Mouse (Mus musculus) liver, embryonic 12.5 days (tissue): ENCODE data around the gene Ggta1. TPM values are rescaled to one million over a fixed set of nuclear protein-coding genes. Genes with fewer than 3 reads are reported as not detected.
A peak's percentile ranks its signal among the peaks of the same experiment; 100 is the strongest.

Source experiments
- ATAC-seq: fragments of 200-750 bp; cut with Nextera tagmentation; 2 replicates; pipeline ENCODE4 v1.8.0; 2017; ENCODE audit warnings: moderate number of reproducible peaks, mild to moderate bottlenecking, moderate library complexity
- H3K27ac ChIP-seq: fragments of 300-500 bp; sonication (generic); 2 replicates; pipeline ENCODE4 v1.5.1; 2016; ENCODE audit warnings: mild to moderate bottlenecking
- H3K27me3 ChIP-seq: fragments of 300-500 bp; sonication (generic); replicated peaks from 2 replicates; pipeline ENCODE4 v1.6.1; 2016; ENCODE audit warnings: mild to moderate bottlenecking, moderate library complexity
- H3K36me3 ChIP-seq: fragments of 300-500 bp; sonication (generic); 2 replicates; pipeline ENCODE4 v1.6.1; 2016; ENCODE audit warnings: mild to moderate bottlenecking, moderate library complexity
- H3K4me1 ChIP-seq: fragments of 300-500 bp; sonication (generic); 2 replicates; pipeline ENCODE4 v1.6.1; 2016
- H3K4me2 ChIP-seq: fragments of 300-500 bp; sonication (generic); 2 replicates; pipeline ENCODE4 v1.6.1; 2016; ENCODE audit warnings: mild to moderate bottlenecking, moderate library complexity
- H3K4me3 ChIP-seq: fragments of 300-500 bp; sonication (generic); 2 replicates; pipeline ENCODE4 v1.5.1; 2016; ENCODE audit warnings: mild to moderate bottlenecking, moderate library complexity
- H3K9ac ChIP-seq: fragments of 300-500 bp; sonication (generic); 2 replicates; pipeline ENCODE4 v1.6.1; 2016; ENCODE audit warnings: mild to moderate bottlenecking, moderate library complexity
- H3K9me3 ChIP-seq: fragments of 300-500 bp; sonication (generic); replicated peaks from 2 replicates; pipeline ENCODE4 v1.6.1; 2016; ENCODE audit warnings: mild to moderate bottlenecking, moderate library complexity
- WGBS: fragments of 180-500 bp; shearing (Covaris S2); methylation state at CpG from one replicate; pipeline ENCODE4 v1.1.7; 2016; ENCODE audit not compliant: insufficient replicate concordance; 5-methylcytosine and 5-hydroxymethylcytosine counted together
- polyA plus RNA-seq: library from polyadenylated mRNA; unstranded; fragments of >200 nt; fragmentation: Nextera tagmentation; extraction: Ambion mirVana; gene quantifications from 2 replicates; pipeline ENCODE4 v1.2.1, GENCODE M21; 2016

Ggta1 gene
- polyA plus RNA-seq, 1 experiment from 2014 or later, result 12.7 TPM

DNA sequence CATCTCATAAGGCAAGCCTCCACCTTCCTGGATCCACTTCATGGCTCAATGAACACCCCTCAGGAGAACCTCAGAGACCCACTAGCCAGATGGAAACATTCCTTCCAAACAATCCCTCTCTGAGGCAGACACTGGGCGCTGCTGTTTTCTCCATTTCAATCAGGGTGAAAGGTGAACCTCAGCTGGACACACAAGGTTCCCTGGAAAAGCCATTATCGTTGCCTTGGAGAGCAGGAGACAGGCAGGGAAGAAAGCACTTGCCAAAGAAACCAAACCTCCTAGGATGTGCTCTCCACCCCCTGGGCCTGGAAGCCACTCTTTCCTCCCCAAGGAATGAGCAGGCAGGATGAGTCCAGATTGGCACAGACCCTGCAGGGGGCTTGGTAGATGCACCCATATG lies 35.5 kb downstream of the Ggta1 start:
- Histone ChIP-seq H3K4me3 (no peak overlapping the region), H3K27ac (no peak overlapping the region), H3K4me1 (peaks cover 42% of the 10 kb centered on the region), H3K9ac (no peak overlapping the region), H3K4me2 (no peak overlapping the region), H3K9me3 (no peaks in the 10 kb centered on the region), H3K27me3 (no peaks in the 10 kb centered on the region), H3K36me3 (peaks cover 61% of the 10 kb centered on the region)
- no peak for ATAC-seq
- 76% methylated on average over 2 of the region's 2 CpGs for WGBS

- Histone ChIP-seq H3K9me3 (peaks cover 5% of the 10 kb centered on the region; the same call in 1 of the 2 replicates), H3K4me1 (peaks cover 69% of the 10 kb centered on the region), H3K9ac (no peak overlapping the region), H3K36me3 (peaks cover 72% of the 10 kb centered on the region), H3K4me2 (no peak overlapping the region), H3K27ac (no peak overlapping the region), H3K27me3 (no peaks in the 10 kb centered on the region), H3K4me3 (no peak overlapping the region)
- 86% methylated on average over 1 of the region's 1 CpGs for whole genome bisulfite sequencing
- no peak for ATAC-seq
Measured at GRCm38 (mm10) chr2:35423711-35424339, 39.2 kb downstream of the Ggta1 start.

- 76% methylated on average over 3 of the region's 3 CpGs for WGBS
- H3K4me1 ChIP-seq, result peaks cover 73% of the 10 kb centered on the region
- ATAC-seq, result no peak
- H3K27ac ChIP-seq, result no peak overlapping the region
- no peak overlapping the region for H3K9ac ChIP-seq
- H3K9me3 ChIP-seq, result peaks cover 7% of the 10 kb centered on the region; the same call in 1 of the 2 replicates
- H3K4me2 ChIP-seq, result no peak overlapping the region
- peaks cover 68% of the 10 kb centered on the region for H3K36me3 ChIP-seq
- H3K27me3 ChIP-seq, result no peaks in the 10 kb centered on the region
- no peak overlapping the region for H3K4me3 ChIP-seq
Measured at GRCm38 (mm10) chr2:35422384-35422783, 40.6 kb downstream of the Ggta1 start.

DNA sequence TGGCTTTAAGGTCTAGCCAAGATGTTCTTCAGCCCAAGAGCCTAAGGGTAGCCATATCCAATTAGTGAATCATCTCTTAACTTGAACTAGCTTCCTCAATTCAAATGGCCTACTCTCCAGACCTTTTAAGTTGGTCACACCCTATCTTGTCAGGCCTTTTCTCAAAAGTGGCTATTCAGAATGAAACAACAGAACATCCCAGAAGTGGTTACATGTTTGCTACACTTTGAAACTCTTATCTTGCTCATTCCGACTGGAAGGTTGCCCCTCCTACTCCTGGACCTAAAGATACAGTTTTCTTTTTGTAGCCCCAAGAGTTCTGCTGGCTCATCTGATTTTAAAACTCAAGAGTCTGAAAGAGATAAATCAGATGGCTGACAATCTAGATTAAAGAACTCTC lies 42.4 kb downstream of the Ggta1 start:
- peak; percentile 56 for ATAC-seq
- 37% methylated on average over 1 of the region's 1 CpGs for WGBS
- no peak overlapping the region for H3K9ac ChIP-seq
- H3K4me1 ChIP-seq, result peaks cover 87% of the 10 kb centered on the region
- H3K27ac ChIP-seq, result peak overlapping the region; percentile 75
- H3K9me3 ChIP-seq, result peaks cover 7% of the 10 kb centered on the region; the same call in 1 of the 2 replicates
- no peaks in the 10 kb centered on the region for H3K27me3 ChIP-seq
- peaks cover 60% of the 10 kb centered on the region for H3K36me3 ChIP-seq
- peak overlapping the region; percentile 16 for H3K4me2 ChIP-seq
- no peak overlapping the region for H3K4me3 ChIP-seq

- 27% methylated on average over 2 of the region's 2 CpGs for WGBS
- Histone ChIP-seq H3K4me1 (peaks cover 88% of the 10 kb centered on the region), H3K27me3 (no peaks in the 10 kb centered on the region), H3K9ac (no peak overlapping the region), H3K4me3 (no peak overlapping the region), H3K36me3 (peaks cover 54% of the 10 kb centered on the region), H3K4me2 (peak overlapping the region; percentile 43), H3K9me3 (peaks cover 7% of the 10 kb centered on the region; the same call in 1 of the 2 replicates), H3K27ac (peak overlapping the region; percentile 75)
- peak; percentile 82 for ATAC-seq
Measured at GRCm38 (mm10) chr2:35419671-35420070, 43.4 kb downstream of the Ggta1 start.

- peaks cover 84% of the 10 kb centered on the region for H3K4me1 ChIP-seq
- peak overlapping the region; percentile 43; the same call in 1 of the 2 replicates for H3K4me2 ChIP-seq
Measured at GRCm38 (mm10) chr2:35419243-35419642, 43.8 kb downstream of the Ggta1 start.

GRCm38 (mm10) chr2:35417231-35417630 lies 45.8 kb downstream of the Ggta1 start:
- peaks cover 66% of the 10 kb centered on the region for H3K4me1 ChIP-seq
- H3K36me3 ChIP-seq, result peaks cover 63% of the 10 kb centered on the region
- peaks cover 7% of the 10 kb centered on the region; the same call in 1 of the 2 replicates for H3K9me3 ChIP-seq
- H3K9ac ChIP-seq, result no peak overlapping the region; the same call in 1 of the 2 replicates
- H3K27ac ChIP-seq, result peak overlapping the region; percentile 50
- H3K4me2 ChIP-seq, result no peak overlapping the region
- no peak overlapping the region for H3K4me3 ChIP-seq
- ATAC-seq, result no peak
- H3K27me3 ChIP-seq, result no peaks in the 10 kb centered on the region
- 27% methylated on average over 1 of the region's 1 CpGs for WGBS

More at GRCm38 (mm10) chr2:35419243-35419642, 43.8 kb downstream of the Ggta1 start:
- Histone ChIP-seq H3K9me3 (peaks cover 7% of the 10 kb centered on the region; the same call in 1 of the 2 replicates), H3K4me3 (no peak overlapping the region), H3K27ac (peak overlapping the region; percentile 75), H3K36me3 (peaks cover 58% of the 10 kb centered on the region), H3K9ac (no peak overlapping the region), H3K27me3 (no peaks in the 10 kb centered on the region)
- peak; percentile 74 for ATAC-seq
- 87% methylated on average over 4 of the region's 4 CpGs for WGBS

DNA sequence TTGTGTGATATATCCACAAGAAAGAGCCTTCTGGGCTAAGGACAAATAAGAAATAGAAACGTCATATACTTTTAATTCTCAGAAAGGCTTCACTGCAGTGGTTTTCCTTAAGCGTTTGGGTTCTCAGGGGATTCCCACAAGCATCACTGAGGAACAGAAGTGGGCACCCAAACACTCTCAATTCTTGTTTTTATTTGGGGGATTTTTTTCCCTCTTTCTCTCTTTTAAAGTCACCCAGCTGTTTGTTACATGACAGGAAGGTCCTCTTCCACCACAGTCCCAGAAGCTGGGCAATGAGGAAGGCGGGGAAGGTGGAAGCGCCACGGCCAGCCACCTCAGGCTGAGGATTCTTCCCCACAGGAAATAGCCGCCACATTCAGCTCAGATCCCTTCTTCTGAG lies 46.6 kb downstream of the Ggta1 start:
- peak overlapping the region; percentile 27 for H3K27ac ChIP-seq
- no peak overlapping the region for H3K9ac ChIP-seq
- H3K36me3 ChIP-seq, result peaks cover 60% of the 10 kb centered on the region
- H3K4me2 ChIP-seq, result no peak overlapping the region
- H3K4me3 ChIP-seq, result no peak overlapping the region
- peaks cover 58% of the 10 kb centered on the region for H3K4me1 ChIP-seq
- peaks cover 7% of the 10 kb centered on the region; the same call in 1 of the 2 replicates for H3K9me3 ChIP-seq
- WGBS, result 61% methylated on average over 6 of the region's 6 CpGs
- no peak for ATAC-seq
- H3K27me3 ChIP-seq, result no peaks in the 10 kb centered on the region

DNA sequence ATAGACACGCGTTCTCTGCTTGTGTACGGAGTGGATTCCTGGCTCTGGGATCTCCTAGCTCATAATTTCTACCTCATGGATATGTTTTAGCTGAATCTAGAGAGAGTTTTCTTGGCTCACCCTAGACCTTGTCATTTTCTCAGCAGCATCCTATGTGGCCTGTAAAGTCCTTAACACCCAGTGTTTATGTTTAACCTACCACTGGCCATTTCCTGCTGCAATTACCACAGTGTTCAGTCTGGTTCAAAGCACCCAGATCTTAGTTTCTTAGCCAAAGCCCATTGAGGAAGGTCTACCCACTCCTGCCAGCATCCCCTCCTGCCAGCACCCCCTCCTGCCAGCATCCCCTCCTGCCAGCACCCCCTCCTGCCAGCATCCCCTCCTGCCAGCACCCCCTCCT lies 50.2 kb downstream of the Ggta1 start:
- no peak overlapping the region for H3K9ac ChIP-seq
- H3K4me1 ChIP-seq, result peaks cover 27% of the 10 kb centered on the region
- no peaks in the 10 kb centered on the region for H3K9me3 ChIP-seq
- no peaks in the 10 kb centered on the region for H3K27me3 ChIP-seq
- ATAC-seq, result no peak
- no peak overlapping the region for H3K27ac ChIP-seq
- H3K4me2 ChIP-seq, result no peak overlapping the region
- H3K36me3 ChIP-seq, result peaks cover 64% of the 10 kb centered on the region
- 94% methylated on average over 3 of the region's 3 CpGs for WGBS
- no peak overlapping the region for H3K4me3 ChIP-seq

- peaks cover 70% of the 10 kb centered on the region for H3K36me3 ChIP-seq
Measured at GRCm38 (mm10) chr2:35412246-35412645, 50.8 kb downstream of the Ggta1 start.

DNA sequence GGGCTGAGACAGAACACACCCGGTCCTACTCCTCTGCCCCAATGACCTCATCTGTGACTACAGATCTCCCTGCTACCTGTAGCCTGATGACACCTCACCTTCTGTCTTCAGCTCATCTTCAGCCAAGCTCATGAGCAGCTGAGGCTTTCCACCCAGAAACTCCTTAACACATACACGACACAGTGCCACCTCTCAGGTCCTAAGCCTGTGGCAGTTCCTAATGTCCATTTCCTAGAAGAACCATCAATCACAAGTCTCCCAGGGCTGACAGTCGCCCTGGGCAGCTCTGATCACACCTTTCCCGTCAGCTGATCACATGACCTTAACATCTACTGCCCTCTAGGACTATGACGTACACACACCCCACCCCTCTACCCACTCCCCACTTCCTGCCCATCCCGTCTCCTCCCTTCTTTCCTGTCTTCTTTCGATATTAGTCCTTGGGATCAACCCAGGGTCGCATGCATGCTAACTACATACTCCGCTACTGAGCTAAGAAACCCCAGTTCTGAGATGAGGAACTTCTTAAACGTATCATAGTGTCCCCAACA lies 51.3 kb downstream of the Ggta1 start:
- H3K27me3 ChIP-seq, result no peaks in the 10 kb centered on the region
- H3K4me1 ChIP-seq, result peaks cover 18% of the 10 kb centered on the region
- H3K9ac ChIP-seq, result no peak overlapping the region
- 61% methylated on average over 10 of the region's 10 CpGs for WGBS
- no peak for ATAC-seq
- H3K9me3 ChIP-seq, result no peaks in the 10 kb centered on the region
- no peak overlapping the region for H3K27ac ChIP-seq
- peaks cover 75% of the 10 kb centered on the region for H3K36me3 ChIP-seq
- H3K4me3 ChIP-seq, result no peak overlapping the region
- H3K4me2 ChIP-seq, result no peak overlapping the region

More at GRCm38 (mm10) chr2:35412246-35412645, 50.8 kb downstream of the Ggta1 start:
- 82% methylated on average over 2 of the region's 2 CpGs for WGBS
- Histone ChIP-seq H3K4me2 (no peak overlapping the region), H3K4me3 (no peak overlapping the region), H3K9ac (no peak overlapping the region), H3K9me3 (no peaks in the 10 kb centered on the region), H3K4me1 (peaks cover 22% of the 10 kb centered on the region), H3K27ac (no peak overlapping the region), H3K27me3 (no peaks in the 10 kb centered on the region)
- ATAC-seq, result no peak

- Histone ChIP-seq H3K4me2 (no peak overlapping the region), H3K9ac (no peak overlapping the region), H3K9me3 (no peaks in the 10 kb centered on the region), H3K27me3 (no peaks in the 10 kb centered on the region), H3K27ac (no peak overlapping the region), H3K36me3 (peaks cover 87% of the 10 kb centered on the region), H3K4me3 (no peak overlapping the region), H3K4me1 (peaks cover 9% of the 10 kb centered on the region; the same call in 1 of the 2 replicates)
- 79% methylated on average over 6 of the region's 6 CpGs for WGBS
- ATAC-seq, result no peak
Measured at GRCm38 (mm10) chr2:35409466-35409865, 53.6 kb downstream of the Ggta1 start.
